Mouse (Mus musculus) lung, adult 2 months (tissue): ENCODE measurements around the gene Hcfc1r1.

Source experiments
- CTCF ChIP-seq: fragments of 200-500 bp; IDR thresholded peaks from 2 replicates; pipeline ENCODE4 v1.5.1; 2011; ENCODE audit warnings: mild to moderate bottlenecking, low read length, control low read depth; ENCODE audit not compliant: insufficient read depth
- POLR2A ChIP-seq: fragments of 200-500 bp; IDR thresholded peaks from 2 replicates; pipeline ENCODE4 v1.6.1; 2011; ENCODE audit warnings: low read depth, mild to moderate bottlenecking, control low read depth, low read length, borderline replicate concordance; ENCODE audit errors: extremely low read depth

GRCm38 (mm10) chr17:23661526-23661925 lies 11.9 kb upstream of the Hcfc1r1 start:
- TF ChIP-seq CTCF, result peak; percentile 32; the same call in 1 of the 2 replicates
- no peak for TF ChIP-seq POLR2A
